Mouse (Mus musculus): ENCODE measurements around the gene Cstb. TPM values are rescaled to one million over a fixed set of nuclear protein-coding genes. Genes with fewer than 3 reads are reported as not detected.
"Not testable (repeated sequence)": the region's sequence is repeated elsewhere in the genome, so short reads cannot be mapped to it uniquely, and the experiment has no call there.

Gene Cstb
- total RNA-seq, 2 experiments from 2014 or later = 31.2 to 36.3 TPM

- intact Hi-C loops (cut with DNase I) = no loop called here
- peak; percentile 91 to 97 for DNase-seq
These were observed 12.9 kb upstream of the Cstb start, which contains the start of gene Rrp1 for GRCm38 (mm10) chr10:78412319-78413151. Gene Rrp1 (minus strand): TSS chr10:78413043.

GRCm38 (mm10) chr10:78413152-78413520, 12.3 kb upstream of the Cstb start:
- no peak for DNase-seq
- intact Hi-C loops (cut with DNase I) = no loop called here

GRCm38 (mm10) chr10:78414936-78415335, 10.5 kb upstream of the Cstb start:
- DNase-seq; intact Hi-C loops (cut with DNase I): not testable (repeated sequence)

- DNase-seq = no peak
- intact Hi-C loops (cut with DNase I) = no loop called here
These were observed 7.6 kb upstream of the Cstb start for GRCm38 (mm10) chr10:78417888-78418287.

- no peak for DNase-seq
- intact Hi-C loops (cut with DNase I) = no loop called here
These were observed 6.7 kb upstream of the Cstb start for GRCm38 (mm10) chr10:78418791-78419190.

GRCm38 (mm10) chr10:78420929-78421328, 4.5 kb upstream of the Cstb start:
- DNase-seq = no peak

GRCm38 (mm10) chr10:78422614-78423013, 2.9 kb upstream of the Cstb start:
- DNase-seq = no peak
- intact Hi-C loops (cut with DNase I) = no loop called here

More at GRCm38 (mm10) chr10:78420929-78421328, 4.5 kb upstream of the Cstb start:
- intact Hi-C loops (cut with DNase I) = no loop called here

GRCm38 (mm10) chr10:78426117-78426735, 757 bp downstream of the Cstb start:
- DNase-seq = peak in 1 of 2 experiments; percentile 40
- intact Hi-C loops (cut with DNase I) = no loop called here

GRCm38 (mm10) chr10:78428070-78428469, 2.6 kb downstream of the Cstb start:
- intact Hi-C loops (cut with DNase I) = no loop called here
- DNase-seq = no peak

- intact Hi-C loops (cut with DNase I) = no loop called here
- DNase-seq = no peak
These were observed 3.7 kb downstream of the Cstb start for GRCm38 (mm10) chr10:78429180-78429579.

GRCm38 (mm10) chr10:78429776-78430175, 4.3 kb downstream of the Cstb start:
- intact Hi-C loops (cut with DNase I) = no loop called here
- DNase-seq = no peak

GRCm38 (mm10) chr10:78432853-78433252, 7.4 kb downstream of the Cstb start:
- no peak for DNase-seq
- intact Hi-C loops (cut with DNase I) = no loop called here

- DNase-seq = peak; percentile 76 to 90
- intact Hi-C loops (cut with DNase I) = no loop called here
These were observed 12.6 kb downstream of the Cstb start for GRCm38 (mm10) chr10:78438094-78438493.

GRCm38 (mm10) chr10:78439550-78439949, 14.1 kb downstream of the Cstb start:
- peak in 1 of 2 experiments; percentile 29 for DNase-seq
- intact Hi-C loops (cut with DNase I) = loop anchor here (1.0 kb wide), 1 partner anchor 48 kb away; no protein-coding TSS in a partner anchor

GRCm38 (mm10) chr10:78439990-78440389, 14.5 kb downstream of the Cstb start:
- peak in 1 of 2 experiments; percentile 35 for DNase-seq
- intact Hi-C loops (cut with DNase I) = loop anchor here (1.0 to 5.0 kb wide), 2 partner anchors 47 to 162 kb away; no protein-coding TSS in a partner anchor

- DNase-seq = no peak
These were observed 15.3 kb downstream of the Cstb start for GRCm38 (mm10) chr10:78440812-78441211.

GRCm38 (mm10) chr10:78441606-78442005, 16.1 kb downstream of the Cstb start:
- no peak for DNase-seq
- intact Hi-C loops (cut with DNase I) = loop anchor here (5.0 kb wide), 1 partner anchor 161 kb away; no protein-coding TSS in a partner anchor

More at GRCm38 (mm10) chr10:78440812-78441211, 15.3 kb downstream of the Cstb start:
- intact Hi-C loops (cut with DNase I) = loop anchor here (5.0 kb wide), 1 partner anchor 161 kb away; no protein-coding TSS in a partner anchor

GRCm38 (mm10) chr10:78442292-78442691, 16.8 kb downstream of the Cstb start:
- intact Hi-C loops (cut with DNase I) = loop anchor here (5.0 kb wide), 1 partner anchor 160 kb away; no protein-coding TSS in a partner anchor

GRCm38 (mm10) chr10:78446195-78446594, 20.7 kb downstream of the Cstb start:
- intact Hi-C loops (cut with DNase I) = no loop called here
- DNase-seq = no peak

More at GRCm38 (mm10) chr10:78442292-78442691, 16.8 kb downstream of the Cstb start:
- no peak for DNase-seq

- no peak for DNase-seq
- intact Hi-C loops (cut with DNase I) = no loop called here
These were observed 21.9 kb downstream of the Cstb start for GRCm38 (mm10) chr10:78447396-78447795.

GRCm38 (mm10) chr10:78450761-78451160, 25.3 kb downstream of the Cstb start:
- no peak for DNase-seq
- intact Hi-C loops (cut with DNase I) = no loop called here

All from heart, postnatal 14 days (tissue).